Mouse (Mus musculus) embryonic facial prominence, embryonic 14.5 days (tissue): ENCODE results near the gene Ltbr. TPM values are rescaled to one million over a fixed set of nuclear protein-coding genes. Genes with fewer than 3 reads are reported as not detected.
"Not testable (repeated sequence)": the region's sequence is repeated elsewhere in the genome, so short reads cannot be mapped to it uniquely, and the experiment has no call there.

ENCODE experiments used
- ATAC-seq: fragments of 200-750 bp; cut with Nextera tagmentation; 2 replicates; pipeline ENCODE4 v1.8.0; 2017; ENCODE audit warnings: low read depth, moderate number of reproducible peaks, moderate TSS enrichment
- DNase-seq: peaks from one replicate; pipeline ENCODE4 v3.0.0-alpha.2; 2015; ENCODE audit warnings: low spot score
- H3K27ac ChIP-seq: fragments of 300-500 bp; sonication (generic); replicated peaks from 2 replicates; pipeline ENCODE4 v1.5.1; 2014; ENCODE audit warnings: low read depth, mild to moderate bottlenecking, low read length, moderate library complexity
- H3K27me3 ChIP-seq: fragments of 300-500 bp; sonication (generic); replicated peaks from 2 replicates; pipeline ENCODE4 v1.6.1; 2014; ENCODE audit warnings: low read length; ENCODE audit not compliant: control insufficient read depth, insufficient read depth
- H3K36me3 ChIP-seq: fragments of 300-500 bp; sonication (generic); 2 replicates; pipeline ENCODE4 v1.6.1; 2014; ENCODE audit warnings: low read length, mixed read lengths; ENCODE audit not compliant: control insufficient read depth, insufficient read depth
- H3K4me1 ChIP-seq: fragments of 300-500 bp; sonication (generic); 2 replicates; pipeline ENCODE4 v1.6.1; 2014; ENCODE audit warnings: antibody characterized with exemption, low read length; ENCODE audit not compliant: control insufficient read depth, insufficient read depth
- H3K4me2 ChIP-seq: fragments of 300-500 bp; sonication (generic); 2 replicates; pipeline ENCODE4 v1.6.1; 2014; ENCODE audit warnings: low read depth, mild to moderate bottlenecking, low read length, moderate library complexity, mixed read lengths
- H3K4me3 ChIP-seq: fragments of 300-500 bp; sonication (generic); 2 replicates; pipeline ENCODE4 v1.5.1; 2014; ENCODE audit warnings: low read depth, mild to moderate bottlenecking, low read length
- H3K9ac ChIP-seq: fragments of 300-500 bp; sonication (generic); 2 replicates; pipeline ENCODE4 v1.6.1; 2014; ENCODE audit warnings: low read depth, mild to moderate bottlenecking, low read length, moderate library complexity, mixed read lengths
- H3K9me3 ChIP-seq: fragments of 300-500 bp; sonication (generic); 2 replicates; pipeline ENCODE4 v1.6.1; 2016; ENCODE audit warnings: low read length; ENCODE audit not compliant: control insufficient read depth
- WGBS: fragments of 180-500 bp; shearing (Covaris S2); extraction: QIAGEN DNeasy Blood & Tissue Kit; methylation state at CpG from one replicate; pipeline ENCODE4 v1.1.7; 2014; 5-methylcytosine and 5-hydroxymethylcytosine counted together
- polyA plus RNA-seq: library from polyadenylated mRNA; unstranded; fragments of >200 nt; fragmentation: Nextera tagmentation; extraction: Ambion mirVana; gene quantifications from 2 replicates; pipeline ENCODE4 v1.2.1, GENCODE M21; 2014

The Ltbr gene
- polyA plus RNA-seq, 1 experiment from 2014 or later = 49.0 TPM

DNA sequence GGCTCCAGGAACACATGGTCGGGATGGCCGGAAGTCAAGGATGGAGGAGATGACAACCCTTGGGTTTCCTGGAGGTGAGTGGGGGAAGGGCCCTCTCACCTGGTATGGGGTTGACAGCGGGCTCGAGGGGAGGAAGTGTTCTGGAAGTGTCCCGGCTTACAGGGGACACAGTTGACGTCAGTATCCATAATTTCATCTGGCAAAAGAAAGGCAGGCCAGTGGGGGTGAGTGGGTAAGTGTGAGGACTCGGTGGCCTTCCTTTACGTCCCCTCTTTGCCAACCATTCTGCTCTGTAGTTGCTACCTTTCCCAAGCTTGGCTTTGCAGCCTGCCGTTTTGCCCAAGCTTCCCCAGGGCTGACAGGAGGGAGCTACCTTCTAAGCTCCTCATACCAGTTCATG is 1.5 kb downstream of the Ltbr start:
- H3K4me2 ChIP-seq = peak overlapping the region; percentile 83
- WGBS = 70% methylated on average over 9 of the region's 9 CpGs
- H3K9ac ChIP-seq = no peak overlapping the region
- ATAC-seq = no peak
- H3K27me3 ChIP-seq = no peaks in the 10 kb centered on the region
- H3K9me3 ChIP-seq = no peaks in the 10 kb centered on the region
- no peak for DNase-seq
- H3K36me3 ChIP-seq = peaks cover 11% of the 10 kb centered on the region; the same call in 1 of the 2 replicates
- peak overlapping the region; percentile 53 for H3K4me3 ChIP-seq
- H3K27ac ChIP-seq = no peak overlapping the region
- peaks cover 34% of the 10 kb centered on the region for H3K4me1 ChIP-seq

DNA sequence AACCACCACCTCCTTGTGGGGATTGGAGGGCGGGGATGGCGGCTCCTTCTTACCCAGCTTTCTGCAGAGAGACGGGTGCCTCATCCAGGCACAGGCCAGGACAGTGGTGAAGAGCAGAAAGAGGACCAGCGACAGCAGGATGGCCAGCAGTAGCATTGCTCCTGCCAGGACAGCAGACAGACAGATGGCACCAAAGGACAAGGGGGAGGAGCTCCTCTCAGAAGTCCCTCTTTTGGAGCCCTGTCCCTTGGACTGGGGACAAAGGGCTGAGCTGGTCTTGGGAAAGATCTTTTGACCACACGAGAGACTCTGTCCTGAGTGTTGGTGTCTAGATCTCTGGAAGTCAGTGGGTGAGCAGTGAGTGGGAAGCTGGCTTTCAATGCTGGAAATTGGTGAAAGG is 4.3 kb downstream of the Ltbr start:
- Histone ChIP-seq H3K4me2 (no peak overlapping the region), H3K27ac (no peak overlapping the region), H3K36me3 (peaks cover 17% of the 10 kb centered on the region), H3K9me3 (no peaks in the 10 kb centered on the region), H3K4me1 (peaks cover 33% of the 10 kb centered on the region), H3K4me3 (no peak overlapping the region), H3K27me3 (no peaks in the 10 kb centered on the region), H3K9ac (no peak overlapping the region)
- 35% methylated on average over 5 of the region's 5 CpGs for WGBS
- ATAC-seq (no peak), DNase-seq (no peak)

GRCm38 (mm10) chr6:125308921-125309320 is 4.8 kb downstream of the Ltbr start:
- no peak overlapping the region for H3K9ac ChIP-seq
- no peak overlapping the region for H3K27ac ChIP-seq
- ATAC-seq = no peak
- WGBS = 14% methylated on average over 13 of the region's 13 CpGs
- no peaks in the 10 kb centered on the region for H3K27me3 ChIP-seq
- DNase-seq = peak; percentile 54
- 0 out of 2 replicates have a peak overlapping the region, but pooled peaks have one; percentile 12 for H3K4me2 ChIP-seq
- no peak overlapping the region for H3K4me3 ChIP-seq
- H3K36me3 ChIP-seq = peaks cover 17% of the 10 kb centered on the region
- no peaks in the 10 kb centered on the region for H3K9me3 ChIP-seq
- peaks cover 28% of the 10 kb centered on the region for H3K4me1 ChIP-seq

DNA sequence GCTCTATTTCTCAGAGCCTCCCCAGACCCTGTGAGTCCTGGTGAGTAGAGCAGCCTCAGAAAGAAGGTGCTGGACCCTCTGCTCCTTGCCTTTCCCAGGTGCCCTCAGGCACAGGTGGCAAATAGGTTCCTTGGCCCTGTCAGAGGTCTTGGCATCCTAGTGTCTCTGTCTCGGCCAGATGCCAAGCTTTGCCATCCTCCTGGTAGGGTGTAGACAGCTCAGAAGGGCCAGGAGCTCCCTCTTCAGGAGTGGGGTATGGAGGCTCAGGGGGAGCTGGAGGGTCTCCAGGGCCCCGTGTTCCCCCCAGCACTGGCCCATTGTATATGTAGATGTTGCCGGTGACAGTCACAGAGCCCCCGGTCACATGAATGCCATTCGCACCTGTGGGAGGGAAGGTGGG is 6.6 kb downstream of the Ltbr start:
- Histone ChIP-seq H3K27ac (no peak overlapping the region), H3K4me2 (no peak overlapping the region), H3K4me3 (no peak overlapping the region), H3K9ac (no peak overlapping the region), H3K27me3 (no peaks in the 10 kb centered on the region), H3K9me3 (no peaks in the 10 kb centered on the region), H3K36me3 (peaks cover 17% of the 10 kb centered on the region), H3K4me1 (peaks cover 12% of the 10 kb centered on the region)
- ATAC-seq = no peak
- DNase-seq = no peak
- WGBS = 93% methylated on average over 5 of the region's 5 CpGs

GRCm38 (mm10) chr6:125305465-125305864 is 8.2 kb downstream of the Ltbr start:
- peaks cover 12% of the 10 kb centered on the region for H3K36me3 ChIP-seq
- no peak overlapping the region for H3K27ac ChIP-seq
- no peaks in the 10 kb centered on the region for H3K9me3 ChIP-seq
- H3K4me1 ChIP-seq = peaks cover 4% of the 10 kb centered on the region; the same call in 1 of the 2 replicates
- no peaks in the 10 kb centered on the region for H3K27me3 ChIP-seq
- DNase-seq (no peak), ATAC-seq (no peak)
- no peak overlapping the region for H3K4me2 ChIP-seq
- H3K4me3 ChIP-seq = no peak overlapping the region
- no peak overlapping the region for H3K9ac ChIP-seq
- WGBS = 74% methylated on average over 6 of the region's 6 CpGs

DNA sequence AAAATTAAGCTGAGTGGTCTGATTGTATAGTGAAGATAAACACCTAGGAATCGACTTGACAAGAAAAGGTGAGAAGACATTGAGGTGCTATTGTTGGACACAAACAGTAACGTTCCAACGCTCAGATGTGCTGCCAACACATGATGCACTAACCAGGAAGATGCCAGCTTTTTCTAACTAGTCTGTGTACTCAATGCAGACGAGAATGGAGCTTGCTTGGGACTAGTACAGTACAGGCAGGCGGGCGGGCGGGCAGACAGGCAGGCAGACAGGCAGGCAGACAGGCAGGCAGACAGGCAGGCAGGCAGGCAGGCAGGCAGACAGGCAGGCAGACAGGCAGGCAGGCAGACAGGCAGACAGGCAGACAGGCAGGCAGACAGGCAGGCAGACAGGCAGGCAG is 9.3 kb downstream of the Ltbr start:
- H3K4me2 ChIP-seq, H3K27me3 ChIP-seq, H3K9me3 ChIP-seq, H3K4me3 ChIP-seq, ATAC-seq, H3K9ac ChIP-seq, H3K4me1 ChIP-seq, H3K36me3 ChIP-seq, DNase-seq, H3K27ac ChIP-seq: not testable (repeated sequence)
- 85% methylated on average over 7 of the region's 7 CpGs for WGBS

DNA sequence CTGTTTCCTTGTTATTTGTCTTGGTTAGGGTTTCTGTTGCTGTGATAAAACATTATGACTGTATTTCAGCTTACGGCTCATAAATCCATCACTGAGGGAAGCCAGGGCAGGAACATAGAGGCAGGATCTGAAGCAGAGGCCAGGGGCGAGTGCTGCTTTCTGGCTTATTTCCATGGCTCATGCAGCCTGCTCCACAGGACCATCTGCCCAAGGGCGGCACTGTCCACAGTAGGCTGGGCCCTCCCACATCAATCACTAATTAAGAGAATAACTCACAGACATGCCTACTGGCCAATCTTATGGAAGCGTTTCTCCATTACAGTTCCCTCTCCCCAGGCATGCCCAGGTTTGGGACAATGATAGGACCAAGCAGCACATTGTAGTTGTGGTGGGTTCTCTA is 10.4 kb downstream of the Ltbr start:
- H3K27ac ChIP-seq = no peak overlapping the region
- WGBS = 72% methylated on average over 4 of the region's 4 CpGs
- H3K27me3 ChIP-seq = no peaks in the 10 kb centered on the region
- no peak for ATAC-seq
- H3K36me3 ChIP-seq = peaks cover 9% of the 10 kb centered on the region
- DNase-seq = no peak
- H3K4me1 ChIP-seq = no peaks in the 10 kb centered on the region
- no peak overlapping the region for H3K4me3 ChIP-seq
- H3K4me2 ChIP-seq = no peak overlapping the region
- no peak overlapping the region for H3K9ac ChIP-seq
- H3K9me3 ChIP-seq = no peaks in the 10 kb centered on the region

GRCm38 (mm10) chr6:125302231-125302982 is 11.3 kb downstream of the Ltbr start:
- 64% methylated on average over 24 of the region's 24 CpGs for WGBS
- ATAC-seq (no peak), DNase-seq (peak; percentile 45)
- H3K9me3 ChIP-seq = no peaks in the 10 kb centered on the region
- H3K4me2 ChIP-seq = 0 out of 2 replicates have a peak overlapping the region, but pooled peaks have one; percentile 20
- no peaks in the 10 kb centered on the region for H3K27me3 ChIP-seq
- H3K9ac ChIP-seq = no peak overlapping the region
- peaks cover 6% of the 10 kb centered on the region for H3K36me3 ChIP-seq
- H3K27ac ChIP-seq = peak overlapping the region; percentile 48
- H3K4me1 ChIP-seq = no peaks in the 10 kb centered on the region
- H3K4me3 ChIP-seq = no peak overlapping the region

- 62% methylated on average over 1 of the region's 1 CpGs for WGBS
Observed at GRCm38 (mm10) chr6:125300982-125301381, 12.7 kb downstream of the Ltbr start.

More at GRCm38 (mm10) chr6:125300982-125301381, 12.7 kb downstream of the Ltbr start:
- no peaks in the 10 kb centered on the region for H3K36me3 ChIP-seq
- H3K4me3 ChIP-seq = no peak overlapping the region
- H3K4me2 ChIP-seq = no peak overlapping the region
- DNase-seq (no peak), ATAC-seq (peak; percentile 75; the same call in 1 of the 2 replicates)
- no peak overlapping the region for H3K27ac ChIP-seq
- no peak overlapping the region for H3K9ac ChIP-seq
- H3K4me1 ChIP-seq = no peaks in the 10 kb centered on the region
- H3K27me3 ChIP-seq = no peaks in the 10 kb centered on the region
- no peaks in the 10 kb centered on the region for H3K9me3 ChIP-seq
